Mouse (Mus musculus): Measurements from ENCODE around the gene Ripor3. TPM values are rescaled to one million over a fixed set of nuclear protein-coding genes. Genes with fewer than 3 reads are reported as not detected.

Ripor3 gene
- polyA plus RNA-seq, 1 experiment from 2014 or later: 1.1 TPM

DNA sequence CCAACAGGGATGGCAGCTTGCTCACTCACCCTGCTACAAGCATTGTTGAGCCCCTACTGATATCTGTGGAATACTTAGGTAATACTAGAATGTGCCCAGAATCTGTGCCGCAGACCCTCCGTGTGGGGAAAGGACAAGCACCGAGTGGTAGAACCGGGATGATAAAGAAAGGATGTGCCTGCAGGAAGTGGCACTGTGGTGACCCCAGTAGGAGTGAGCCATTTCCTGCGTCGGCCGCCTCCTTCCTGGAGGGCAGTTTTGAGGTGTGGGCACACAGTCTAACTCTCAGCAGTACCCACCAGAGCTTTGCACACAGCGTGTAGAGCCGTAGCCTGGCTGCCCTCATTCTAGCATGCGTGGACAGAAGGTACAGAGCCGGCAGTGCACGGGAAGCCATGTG lies 34.7 kb downstream of the Ripor3 start:
- H3K27ac ChIP-seq (ENCODE audit: low read length): no peak overlapping the region
- WGBS: 60% methylated on average over 12 of the region's 12 CpGs

DNA sequence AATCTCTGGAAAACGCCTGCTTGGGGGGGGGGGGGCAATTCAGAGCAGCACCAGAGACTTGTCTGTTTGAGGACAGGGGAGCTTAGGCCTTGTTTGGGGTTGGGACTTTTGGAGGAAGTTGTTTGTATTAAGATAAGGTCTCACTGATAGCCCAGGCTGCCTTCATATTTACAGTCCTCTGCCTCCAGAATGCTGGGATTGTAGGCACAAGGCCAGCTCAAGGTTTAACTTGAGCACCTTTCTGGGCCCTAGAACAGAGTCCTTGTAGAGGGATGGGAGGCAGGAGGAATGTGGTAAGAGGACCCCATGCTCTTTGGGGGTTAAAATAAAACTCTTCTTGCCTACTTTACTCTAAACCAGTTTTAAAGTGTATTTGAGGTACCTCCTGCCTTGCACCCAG lies 37.6 kb downstream of the Ripor3 start:
- WGBS: 0% methylated on average over 1 of the region's 1 CpGs
- Histone ChIP-seq H3K36me3 (ENCODE audit: insufficient read depth, low read length) (peaks cover 58% of the 10 kb centered on the region), H3K27me3 (replicated peaks; ENCODE audit: insufficient read depth, low read length) (no peaks in the 10 kb centered on the region), H3K9me3 (ENCODE audit: low read length) (no peaks in the 10 kb centered on the region), H3K4me1 (ENCODE audit: insufficient read depth, low read depth, low read length) (peaks cover 20% of the 10 kb centered on the region; the same call in 1 of the 2 replicates), H3K9ac (replicated peaks; ENCODE audit: low read depth) (no peak overlapping the region), H3K4me2 (replicated peaks; ENCODE audit: low read depth, low read length) (no peak overlapping the region), H3K4me3 (ENCODE audit: low read depth, low read length) (no peak overlapping the region), H3K27ac (ENCODE audit: low read length) (peak overlapping the region; percentile 75; the same call in 1 of the 2 replicates)
- ATAC-seq (peak; percentile 41), DNase-seq (ENCODE audit: low spot score) (peak; percentile 26)
- no peak for TF ChIP-seq CTCF (IDR thresholded peaks at IDR 0.05)
- TF ChIP-seq EP300 (IDR thresholded peaks at IDR 0.05): peak; percentile 70

More for the DNA sequence above, 34.7 kb downstream of the Ripor3 start:
- Histone ChIP-seq H3K36me3 (ENCODE audit: insufficient read depth, low read length) (peaks cover 57% of the 10 kb centered on the region), H3K27me3 (replicated peaks; ENCODE audit: insufficient read depth, low read length) (no peaks in the 10 kb centered on the region), H3K4me3 (ENCODE audit: low read depth, low read length) (no peak overlapping the region), H3K9ac (replicated peaks; ENCODE audit: low read depth) (no peak overlapping the region), H3K4me2 (replicated peaks; ENCODE audit: low read depth, low read length) (no peak overlapping the region), H3K9me3 (ENCODE audit: low read length) (no peaks in the 10 kb centered on the region), H3K4me1 (ENCODE audit: insufficient read depth, low read depth, low read length) (peaks cover 27% of the 10 kb centered on the region)
- DNase-seq (ENCODE audit: low spot score): no peak
- ATAC-seq: no peak
- peak; percentile 36; the same call in 1 of the 2 replicates for TF ChIP-seq EP300 (IDR thresholded peaks at IDR 0.05)
- no peak for TF ChIP-seq CTCF (IDR thresholded peaks at IDR 0.05)

- peak overlapping the region; percentile 75 for H3K27ac ChIP-seq (ENCODE audit: low read length)
- 30% methylated on average over 5 of the region's 5 CpGs for WGBS
- no peaks in the 10 kb centered on the region for H3K27me3 ChIP-seq (replicated peaks; ENCODE audit: insufficient read depth, low read length)
- no peaks in the 10 kb centered on the region for H3K9me3 ChIP-seq (ENCODE audit: low read length)
- H3K4me1 ChIP-seq (ENCODE audit: insufficient read depth, low read depth, low read length): peaks cover 20% of the 10 kb centered on the region; the same call in 1 of the 2 replicates
- H3K4me3 ChIP-seq (ENCODE audit: low read depth, low read length): no peak overlapping the region
- TF ChIP-seq EP300 (IDR thresholded peaks at IDR 0.05) (no peak), CTCF (IDR thresholded peaks at IDR 0.05) (no peak)
- ATAC-seq (no peak), DNase-seq (ENCODE audit: low spot score) (no peak)
- no peak overlapping the region; the same call in 1 of the 2 replicates for H3K9ac ChIP-seq (replicated peaks; ENCODE audit: low read depth)
- H3K36me3 ChIP-seq (ENCODE audit: insufficient read depth, low read length): peaks cover 56% of the 10 kb centered on the region
- no peak overlapping the region for H3K4me2 ChIP-seq (replicated peaks; ENCODE audit: low read depth, low read length)
Observed at GRCm38 (mm10) chr2:167972146-167972545, 38.3 kb downstream of the Ripor3 start.

DNA sequence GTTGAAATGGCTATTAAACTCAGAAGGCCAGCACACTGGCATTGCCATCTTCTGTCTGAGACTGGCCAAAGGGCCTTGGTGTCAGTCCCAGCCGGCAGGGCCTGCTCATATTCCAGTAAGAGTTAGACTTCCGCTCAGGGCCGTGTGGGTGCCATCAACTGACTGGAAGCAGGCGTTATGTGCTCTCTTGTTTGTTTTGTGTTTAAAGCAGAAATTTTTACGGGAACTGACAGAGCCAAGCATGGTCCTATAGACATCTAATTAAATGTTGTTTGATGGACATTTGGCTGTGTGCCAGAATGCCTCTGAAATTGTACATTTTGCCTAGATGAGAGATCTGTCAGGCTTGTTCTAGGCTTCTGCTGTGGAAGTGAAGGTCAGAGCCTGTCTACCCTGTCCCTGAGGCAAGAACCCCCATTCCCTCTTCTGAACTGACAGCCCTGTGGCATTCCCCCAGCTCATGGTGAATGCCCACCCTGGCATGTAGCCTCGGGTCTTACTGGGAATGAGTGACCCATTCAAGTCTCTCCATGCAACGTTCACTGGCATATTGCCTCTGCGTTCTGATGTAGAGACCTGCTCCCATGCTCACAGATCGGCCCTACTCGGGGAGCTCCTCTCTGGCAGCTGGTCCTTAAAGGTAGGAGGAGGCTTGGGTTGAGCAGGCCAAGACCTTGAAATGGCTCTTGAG lies 40.4 kb downstream of the Ripor3 start:
- Histone ChIP-seq H3K9me3 (ENCODE audit: low read length) (no peaks in the 10 kb centered on the region), H3K27me3 (replicated peaks; ENCODE audit: insufficient read depth, low read length) (no peaks in the 10 kb centered on the region), H3K4me3 (ENCODE audit: low read depth, low read length) (no peak overlapping the region), H3K9ac (replicated peaks; ENCODE audit: low read depth) (no peak overlapping the region), H3K36me3 (ENCODE audit: insufficient read depth, low read length) (peaks cover 42% of the 10 kb centered on the region), H3K4me2 (replicated peaks; ENCODE audit: low read depth, low read length) (no peak overlapping the region), H3K27ac (ENCODE audit: low read length) (peak overlapping the region; percentile 51; the same call in 1 of the 2 replicates), H3K4me1 (ENCODE audit: insufficient read depth, low read depth, low read length) (peaks cover 20% of the 10 kb centered on the region; the same call in 1 of the 2 replicates)
- peak; percentile 57 for TF ChIP-seq EP300 (IDR thresholded peaks at IDR 0.05)
- no peak for TF ChIP-seq CTCF (IDR thresholded peaks at IDR 0.05)
- peak; percentile 74 for DNase-seq (ENCODE audit: low spot score)
- 69% methylated on average over 10 of the region's 10 CpGs for WGBS
- peak; percentile 63 for ATAC-seq

- ATAC-seq (no peak), DNase-seq (ENCODE audit: low spot score) (no peak)
- WGBS: 92% methylated on average over 7 of the region's 7 CpGs
- Histone ChIP-seq H3K4me1 (ENCODE audit: insufficient read depth, low read depth, low read length) (peaks cover 20% of the 10 kb centered on the region; the same call in 1 of the 2 replicates), H3K27ac (ENCODE audit: low read length) (peak overlapping the region; percentile 14; the same call in 1 of the 2 replicates), H3K9me3 (ENCODE audit: low read length) (no peaks in the 10 kb centered on the region), H3K36me3 (ENCODE audit: insufficient read depth, low read length) (peaks cover 28% of the 10 kb centered on the region), H3K4me2 (replicated peaks; ENCODE audit: low read depth, low read length) (no peak overlapping the region), H3K27me3 (replicated peaks; ENCODE audit: insufficient read depth, low read length) (no peaks in the 10 kb centered on the region), H3K4me3 (ENCODE audit: low read depth, low read length) (no peak overlapping the region), H3K9ac (replicated peaks; ENCODE audit: low read depth) (no peak overlapping the region)
- TF ChIP-seq EP300 (IDR thresholded peaks at IDR 0.05) (no peak), CTCF (IDR thresholded peaks at IDR 0.05) (no peak)
Observed at GRCm38 (mm10) chr2:167968504-167968903, 41.9 kb downstream of the Ripor3 start.

GRCm38 (mm10) chr2:167965911-167966310 lies 44.5 kb downstream of the Ripor3 start:
- H3K27ac ChIP-seq (ENCODE audit: low read length): peak overlapping the region; percentile 17; the same call in 1 of the 2 replicates
- 71% methylated on average over 3 of the region's 3 CpGs for WGBS
- ATAC-seq (no peak), DNase-seq (ENCODE audit: low spot score) (no peak)
- no peaks in the 10 kb centered on the region for H3K27me3 ChIP-seq (replicated peaks; ENCODE audit: insufficient read depth, low read length)
- H3K36me3 ChIP-seq (ENCODE audit: insufficient read depth, low read length): peaks cover 21% of the 10 kb centered on the region
- H3K4me2 ChIP-seq (replicated peaks; ENCODE audit: low read depth, low read length): no peak overlapping the region
- H3K4me1 ChIP-seq (ENCODE audit: insufficient read depth, low read depth, low read length): peaks cover 12% of the 10 kb centered on the region; the same call in 1 of the 2 replicates
- no peak overlapping the region for H3K4me3 ChIP-seq (ENCODE audit: low read depth, low read length)
- TF ChIP-seq CTCF (IDR thresholded peaks at IDR 0.05) (no peak), EP300 (IDR thresholded peaks at IDR 0.05) (no peak)
- H3K9me3 ChIP-seq (ENCODE audit: low read length): no peaks in the 10 kb centered on the region
- no peak overlapping the region for H3K9ac ChIP-seq (replicated peaks; ENCODE audit: low read depth)

Measured in lung, postnatal 0 days (tissue).